Mouse (Mus musculus) frontal cortex, adult (tissue): Measurements from ENCODE around the gene Itga5.
A peak's percentile ranks its signal among the peaks of the same experiment; 100 is the strongest.
"Not testable (repeated sequence)": the region's sequence is repeated elsewhere in the genome, so short reads cannot be mapped to it uniquely, and the experiment has no call there.

Experiments
- ATAC-seq: cut with Nextera tagmentation; 2 replicates; pipeline ENCODE4 v1.9.2; 2017; ENCODE audit warnings: mild to moderate bottlenecking, moderate library complexity, mixed read lengths; ENCODE audit not compliant: low TSS enrichment

Gene Itga5

DNA sequence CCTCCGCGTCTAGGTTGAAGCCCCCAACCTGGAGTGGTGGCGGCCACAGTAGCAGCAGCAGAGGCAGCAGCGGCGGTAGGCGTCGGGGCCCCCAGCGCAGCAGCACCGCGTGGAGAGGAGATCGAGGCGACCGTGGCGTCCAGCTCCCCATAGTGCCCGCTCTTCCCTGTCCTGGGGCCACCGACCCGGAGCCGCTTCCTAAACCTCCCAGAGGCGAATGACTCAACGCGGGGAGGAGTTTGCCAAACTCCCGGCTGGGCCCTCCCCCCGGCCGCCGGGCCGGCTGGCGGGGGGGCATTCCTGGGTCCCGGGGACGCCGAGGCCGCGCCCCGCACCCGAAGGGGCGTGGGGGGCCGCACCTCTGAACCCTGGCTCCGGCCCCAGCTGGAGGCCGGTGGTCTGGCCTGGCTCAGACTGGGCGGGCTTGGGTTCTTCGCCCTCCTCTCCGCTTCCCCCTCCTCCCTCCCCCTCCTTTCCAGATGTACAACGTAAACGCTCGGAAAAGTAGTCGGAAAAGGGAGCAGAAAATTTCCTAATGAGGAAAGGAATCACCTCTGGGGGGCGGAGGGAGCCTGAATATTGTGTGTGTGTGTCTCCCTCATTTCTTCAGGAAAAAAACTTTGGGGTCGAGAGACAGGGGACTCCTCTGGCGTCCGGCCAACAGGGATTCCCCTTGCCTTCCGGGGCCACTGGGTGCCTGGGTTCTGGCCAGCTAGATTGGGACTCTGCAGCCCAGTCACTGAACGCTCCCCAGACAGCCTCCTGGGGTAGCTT is at the start of gene Itga5:
TSS of gene Itga5 (minus strand) at position 388 of the 774 bp plus-strand sequence.
- ATAC-seq, result peak; percentile 11; the same call in 1 of the 2 replicates

- not testable (repeated sequence) for ATAC-seq
Observed at GRCm38 (mm10) chr15:103405586-103405985, 39.0 kb upstream of the Itga5 start.

- ATAC-seq, result no peak
Observed at GRCm38 (mm10) chr15:103401361-103401760, 34.8 kb upstream of the Itga5 start.

GRCm38 (mm10) chr15:103393577-103393976 is 27.0 kb upstream of the Itga5 start:
- ATAC-seq, result no peak

GRCm38 (mm10) chr15:103388556-103389145 is 22.1 kb upstream of the Itga5 start:
- ATAC-seq, result no peak

DNA sequence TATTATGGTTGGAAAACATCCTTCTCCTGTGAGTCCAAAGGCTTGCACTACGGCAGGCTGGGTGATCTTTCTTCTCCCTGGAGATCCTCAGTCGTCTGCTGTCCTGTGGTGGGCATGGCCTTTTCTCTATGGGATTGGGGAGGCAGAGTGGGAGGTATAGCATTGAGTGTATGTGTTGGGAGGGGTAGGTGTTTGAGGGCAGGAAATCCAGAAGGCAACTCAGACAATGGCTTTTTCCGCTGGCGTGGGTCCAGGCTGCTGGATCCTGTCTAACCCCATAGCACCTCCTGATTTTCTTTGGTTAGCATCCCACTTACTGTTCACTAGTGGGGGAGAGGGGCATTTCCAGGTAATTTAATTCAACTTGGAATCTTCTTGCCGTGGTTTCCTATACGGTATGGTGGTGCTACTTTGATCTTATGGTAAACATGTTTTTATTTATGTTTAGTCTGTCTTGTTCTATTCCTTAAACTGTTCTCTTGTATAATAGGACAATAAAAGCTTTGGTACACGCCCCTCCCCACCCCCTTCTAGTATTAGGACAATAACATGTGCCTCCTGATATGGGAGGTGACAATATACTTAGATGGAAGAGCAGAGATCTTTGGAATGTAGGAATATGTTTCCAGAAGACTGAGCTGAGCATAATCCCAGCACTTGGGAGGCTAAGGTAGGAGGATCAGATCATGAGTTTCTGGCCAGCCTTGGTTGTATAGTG is 17.4 kb upstream of the Itga5 start:
- ATAC-seq, result no peak

GRCm38 (mm10) chr15:103382795-103383406 is 16.3 kb upstream of the Itga5 start:
- no peak for ATAC-seq

DNA sequence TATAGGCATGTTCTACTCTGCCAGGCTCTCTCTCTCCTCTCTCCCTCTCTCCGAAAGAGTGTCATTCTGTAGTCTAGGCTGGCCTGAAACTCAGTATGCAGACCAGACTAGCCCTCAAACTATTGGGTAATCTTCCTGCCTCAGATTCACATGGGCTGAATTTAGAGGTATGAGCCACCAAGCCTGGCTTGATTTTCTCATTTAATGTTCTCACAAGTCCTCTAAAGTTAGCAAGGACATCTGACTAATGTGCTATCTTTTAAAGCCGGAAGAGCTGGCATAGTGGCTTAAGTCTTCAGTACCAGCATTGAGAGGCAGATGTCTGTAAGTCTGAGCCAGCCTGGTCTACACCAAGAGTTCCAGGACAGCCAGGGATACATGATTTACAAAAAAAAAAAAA is 15.5 kb upstream of the Itga5 start:
- peak; percentile 64; the same call in 1 of the 2 replicates for ATAC-seq

DNA sequence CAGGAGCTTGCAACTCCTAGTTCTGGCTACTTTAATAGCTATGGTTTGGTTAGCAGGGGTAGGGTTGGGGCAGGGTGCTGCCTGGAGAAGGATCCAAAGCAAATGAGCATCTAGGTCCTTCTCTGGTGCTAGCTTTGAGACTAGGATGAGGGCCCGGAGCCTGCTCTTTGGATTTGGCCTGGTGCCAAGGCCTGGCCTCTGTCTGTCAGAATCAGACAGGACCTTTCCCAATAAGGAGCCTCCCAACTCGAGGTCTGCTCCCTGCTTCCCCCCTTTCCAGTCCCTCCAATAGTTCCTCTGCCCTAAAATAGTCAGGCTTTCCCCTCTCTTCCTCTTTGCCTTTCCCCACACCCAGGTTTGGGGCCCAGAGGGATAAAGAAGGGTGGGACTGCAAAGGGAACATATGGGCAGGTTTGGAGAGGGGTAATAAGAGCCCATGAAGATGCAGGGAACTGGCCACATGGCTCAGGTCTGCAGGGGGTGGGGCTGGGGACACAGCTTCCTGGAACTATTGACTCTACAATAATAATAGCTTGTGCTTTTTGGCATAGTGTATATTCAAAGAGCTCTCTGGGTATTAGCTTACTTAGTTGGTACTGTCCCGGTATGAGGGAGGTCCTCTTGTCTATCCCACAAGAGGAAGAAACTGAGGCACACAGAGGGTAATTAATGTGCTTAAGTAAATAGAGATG is 12.2 kb upstream of the Itga5 start:
- ATAC-seq, result no peak

DNA sequence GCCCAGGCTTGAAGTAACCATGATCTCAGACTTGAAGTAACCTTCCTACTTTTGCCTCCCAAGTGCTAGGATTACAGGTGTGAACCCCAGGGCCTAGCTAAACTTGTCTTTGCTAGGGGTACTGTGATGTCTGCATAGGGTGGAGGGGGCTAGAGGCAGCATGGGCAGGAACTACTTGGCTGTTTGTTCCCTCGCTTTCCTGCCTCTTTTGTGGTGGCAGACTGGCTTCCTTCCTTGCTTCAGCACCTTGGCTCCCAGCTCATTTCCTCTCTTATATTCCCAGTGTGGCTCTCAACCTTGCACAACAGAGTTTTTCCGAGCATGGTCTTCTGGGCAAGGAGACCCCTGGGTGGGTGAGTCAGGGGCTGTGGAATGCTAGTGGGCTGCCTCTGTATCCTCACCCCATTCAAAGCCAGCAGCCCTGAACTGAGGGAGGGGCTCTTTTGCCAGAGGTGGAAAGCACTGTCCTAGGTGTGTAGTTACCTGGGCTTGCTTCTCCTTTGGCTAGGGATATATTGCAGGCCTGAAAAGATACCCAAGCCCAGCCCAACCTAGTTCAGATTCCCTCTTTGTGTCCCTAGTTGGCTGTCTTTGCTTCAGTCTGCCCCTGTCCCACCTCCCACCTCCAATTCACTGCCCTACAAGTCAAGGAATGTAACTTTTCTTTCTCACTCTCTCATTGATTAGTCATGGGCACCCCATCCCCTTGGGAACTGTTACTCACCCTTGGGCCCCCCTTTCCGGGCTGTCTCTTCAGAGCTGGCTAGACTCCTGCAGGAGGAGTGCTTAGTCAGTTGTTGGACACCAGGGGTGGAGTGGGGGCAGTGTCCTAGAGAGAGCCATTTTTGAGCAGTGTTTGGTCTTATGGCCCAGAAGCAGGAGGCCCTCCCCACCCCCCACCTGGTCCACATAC is 11.4 kb upstream of the Itga5 start:
- no peak for ATAC-seq

DNA sequence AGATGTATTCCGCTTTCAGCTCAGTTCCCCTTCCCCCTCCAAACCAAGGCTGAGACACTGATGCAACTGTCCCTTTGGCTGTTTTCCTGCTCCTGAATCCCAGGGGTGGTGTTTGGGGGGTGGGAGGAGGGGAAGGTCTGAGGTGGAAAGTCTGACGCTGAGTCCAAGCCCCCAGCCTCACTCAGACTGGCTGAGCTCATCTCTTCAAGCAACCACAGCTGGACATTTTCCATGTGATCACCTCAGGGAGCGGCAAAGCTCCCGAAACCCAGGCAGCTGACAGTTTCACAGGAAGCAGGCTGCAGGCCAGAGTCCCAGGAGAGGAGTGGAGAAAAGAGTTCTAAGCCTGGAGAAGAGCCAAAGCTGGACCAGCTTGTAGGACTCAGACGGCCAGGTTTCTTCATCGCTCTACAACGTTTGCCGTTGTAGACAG is 10.3 kb upstream of the Itga5 start:
- no peak for ATAC-seq

DNA sequence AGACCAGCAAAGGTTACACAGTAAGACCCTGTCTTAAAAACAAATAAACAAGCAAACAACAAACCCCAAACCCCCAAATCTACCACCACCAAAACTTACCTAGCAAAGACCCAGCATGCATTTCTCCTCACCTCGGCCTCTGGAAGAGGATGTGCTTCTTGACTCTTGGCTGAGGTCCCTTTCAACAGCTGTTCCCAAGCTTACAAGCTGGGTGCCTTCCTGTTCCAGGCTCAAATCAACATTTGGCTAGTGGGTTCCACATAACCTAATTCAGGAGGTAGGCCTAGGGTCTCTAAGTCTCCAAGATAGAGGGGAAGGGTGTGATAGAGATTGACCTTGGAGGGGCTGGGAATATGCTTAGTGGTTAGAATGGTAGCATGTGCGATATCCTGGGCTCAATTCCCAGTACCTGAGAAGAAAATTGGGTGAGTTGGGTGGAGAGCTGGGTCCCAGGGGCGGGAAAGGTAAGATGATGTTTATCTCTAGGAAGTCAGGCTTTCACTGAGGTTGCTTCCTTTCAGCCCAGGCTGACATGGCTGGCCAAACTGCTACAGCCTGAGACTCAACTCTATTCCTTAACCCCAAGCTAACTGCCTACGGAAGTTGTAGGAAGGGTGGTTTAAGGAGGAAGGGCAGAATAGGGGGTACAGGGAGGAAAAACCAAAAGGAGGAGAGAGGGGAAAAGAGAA is 8.7 kb upstream of the Itga5 start:
- ATAC-seq, result no peak

DNA sequence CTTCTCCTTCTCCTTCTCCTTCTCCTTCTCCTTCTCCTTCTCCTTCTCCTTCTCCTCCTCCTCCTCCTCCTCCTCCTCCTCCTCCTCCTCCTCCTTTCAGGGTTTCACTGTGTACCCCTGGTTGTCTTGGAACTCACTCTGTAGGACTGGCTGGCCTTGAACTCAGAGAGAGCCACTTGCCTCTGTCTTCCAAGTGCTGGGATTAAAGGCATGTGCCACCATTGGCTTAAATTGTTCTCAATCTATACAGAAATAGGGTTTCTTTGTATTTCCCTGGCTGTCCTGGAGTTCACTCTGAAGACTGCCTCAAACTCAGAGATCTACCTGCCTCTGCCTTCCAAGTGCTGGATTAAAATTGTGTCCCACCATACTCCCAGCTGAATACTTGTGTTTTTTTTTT is 5.9 kb upstream of the Itga5 start:
- ATAC-seq, result no peak

DNA sequence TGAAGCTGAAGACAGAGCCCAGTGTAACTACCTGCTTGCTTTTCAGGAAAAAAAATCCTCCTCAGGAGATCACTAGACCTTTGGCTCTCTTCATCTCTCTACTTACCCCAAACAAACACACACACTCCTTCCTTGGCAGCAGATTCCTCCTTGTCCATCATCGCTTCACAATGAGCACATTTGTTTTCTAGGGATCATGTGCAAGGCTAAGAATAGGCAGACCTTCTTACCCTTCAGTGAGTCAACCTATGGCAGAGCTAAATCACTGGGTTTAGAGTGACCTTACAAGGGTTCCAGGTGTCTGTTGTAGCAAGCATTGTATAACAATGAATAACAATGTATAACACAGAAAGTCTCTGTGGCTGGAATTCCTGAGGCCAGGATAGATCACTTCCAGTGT is 5.2 kb upstream of the Itga5 start:
- no peak for ATAC-seq

DNA sequence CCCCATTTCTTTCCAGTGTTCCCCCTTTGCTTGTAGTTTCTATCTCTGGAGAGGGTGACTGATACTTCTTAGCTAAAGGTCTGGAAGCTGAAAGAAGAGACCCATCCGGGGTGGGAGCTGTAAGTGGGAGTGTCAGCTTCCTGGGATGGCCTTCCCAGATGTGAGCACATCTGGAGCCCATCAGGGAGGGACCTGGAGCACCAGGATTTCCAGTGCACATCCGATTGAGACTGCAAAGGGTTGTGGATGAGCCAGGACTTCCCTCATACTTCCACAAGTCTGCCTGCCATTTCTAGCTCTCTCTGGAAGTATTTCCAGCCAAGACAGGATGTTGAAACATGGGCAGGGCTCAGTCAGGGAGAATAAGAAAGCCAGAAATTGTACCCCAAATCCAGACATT is 4.6 kb upstream of the Itga5 start:
- no peak for ATAC-seq

GRCm38 (mm10) chr15:103370462-103370861 is 3.9 kb upstream of the Itga5 start:
- no peak for ATAC-seq

GRCm38 (mm10) chr15:103369123-103369522 is 2.6 kb upstream of the Itga5 start:
- ATAC-seq, result peak; percentile 91

- no peak for ATAC-seq
Observed at GRCm38 (mm10) chr15:103368179-103368940, 1.8 kb upstream of the Itga5 start.
